Mouse (Mus musculus) naive thymus-derived CD4-positive, alpha-beta T cell, adult 2 months (primary cell): ENCODE results near the gene Gm4491.

ENCODE experiments used
- DNase-seq: peaks from one replicate; pipeline ENCODE4 v3.0.0-alpha.2; 2011; ENCODE audit warnings: low read depth

The Gm4491 gene

GRCm38 (mm10) chr14:57115823-57116544 is at the start of gene Gm4491:
TSS of gene Gm4491 (minus strand) at chr14:57115883.
- no peak for DNase-seq

DNA sequence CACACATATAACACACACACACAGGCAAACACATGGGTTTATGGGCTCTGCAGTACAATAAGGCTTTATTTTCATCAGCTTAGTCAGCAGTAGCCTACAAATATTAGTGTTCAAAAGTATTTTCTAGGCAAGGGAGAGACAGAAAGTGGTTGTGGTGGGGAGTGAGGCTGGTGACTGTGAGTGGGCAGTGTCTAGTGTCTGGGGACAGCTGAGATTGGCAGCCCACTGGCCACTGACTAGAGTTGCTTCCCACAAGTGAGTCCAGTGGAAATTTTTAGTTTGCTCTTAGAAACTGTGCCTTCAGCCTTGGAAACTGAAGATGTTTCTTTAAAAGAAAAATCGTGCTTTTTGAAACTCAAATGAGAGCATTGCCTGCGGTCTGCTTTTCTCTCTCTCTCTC is 46.1 kb upstream of the Gm4491 start:
- DNase-seq, result no peak

GRCm38 (mm10) chr14:57161201-57161600 is 45.5 kb upstream of the Gm4491 start:
- DNase-seq, result no peak

DNA sequence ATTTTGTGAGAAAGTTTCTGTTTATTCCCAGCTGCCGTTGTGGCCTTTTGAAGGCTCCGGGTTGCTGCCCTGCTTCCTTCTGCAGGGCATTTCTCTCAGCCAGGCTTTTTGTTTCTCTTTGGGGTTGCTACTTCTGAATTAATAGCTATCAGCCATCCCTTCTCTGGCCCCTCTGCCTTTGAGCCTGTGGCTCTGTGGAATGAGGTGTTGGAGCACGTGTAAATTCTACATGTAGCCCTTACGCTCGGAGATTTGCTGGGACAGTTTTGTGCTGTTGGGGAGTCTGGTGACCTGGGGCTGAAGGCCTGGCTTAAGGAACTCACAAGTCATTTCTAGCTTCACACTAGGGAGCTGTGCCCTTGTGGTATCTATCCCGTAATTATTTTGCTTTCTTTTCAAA is 39.2 kb upstream of the Gm4491 start:
- DNase-seq, result no peak

DNA sequence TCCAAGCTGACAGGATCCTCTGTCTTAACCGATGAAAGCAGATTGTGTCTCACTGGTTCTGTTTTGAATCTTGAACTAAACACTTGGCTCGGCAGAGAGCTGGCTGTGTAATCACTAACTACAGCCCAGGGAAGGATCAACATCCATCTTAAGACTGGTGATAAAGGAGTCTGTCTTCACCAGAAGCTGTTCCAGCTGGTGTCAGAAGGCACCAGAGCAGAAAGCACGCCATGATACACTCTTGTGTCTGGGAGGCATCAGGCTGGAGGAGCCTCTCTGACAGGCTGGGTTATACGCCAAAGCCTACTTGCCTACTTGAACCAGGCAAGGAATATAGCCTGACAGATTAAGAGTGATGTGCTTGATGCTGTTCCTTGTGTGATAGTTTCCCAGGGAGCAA is 30.1 kb upstream of the Gm4491 start:
- no peak for DNase-seq

- DNase-seq, result no peak
Measured at GRCm38 (mm10) chr14:57135265-57135664, 19.6 kb upstream of the Gm4491 start.

- no peak for DNase-seq
Measured at GRCm38 (mm10) chr14:57133161-57133661, 17.5 kb upstream of the Gm4491 start, which contains the start of gene Gjb6. TSS of gene Gjb6 (minus strand) at chr14:57133611.

DNA sequence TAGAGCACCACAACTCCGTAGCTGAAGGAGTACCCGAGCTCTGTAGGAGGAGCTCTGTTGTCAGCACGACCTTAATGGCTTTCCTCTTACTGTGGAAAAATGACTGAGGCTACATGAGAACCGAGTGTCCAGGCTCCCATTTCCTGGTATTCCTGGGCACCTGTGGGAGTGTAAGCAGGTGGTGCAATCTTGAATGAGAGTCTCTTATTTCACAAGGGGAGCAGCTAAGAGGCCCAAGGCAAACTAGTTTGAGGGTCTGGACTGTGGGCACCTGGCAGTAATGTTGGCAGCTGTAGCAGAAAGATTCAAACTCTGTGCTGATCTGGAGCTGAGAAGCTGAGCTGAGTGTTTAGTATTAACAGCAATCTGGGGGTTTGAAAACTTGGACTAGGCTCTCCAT is 11.7 kb upstream of the Gm4491 start:
- no peak for DNase-seq

- DNase-seq, result no peak
Measured at GRCm38 (mm10) chr14:57122295-57122694, 6.6 kb upstream of the Gm4491 start.

GRCm38 (mm10) chr14:57109194-57109593 is 6.5 kb downstream of the Gm4491 start:
- DNase-seq, result peak; percentile 63

GRCm38 (mm10) chr14:57107916-57108315 is 7.8 kb downstream of the Gm4491 start:
- DNase-seq, result no peak

DNA sequence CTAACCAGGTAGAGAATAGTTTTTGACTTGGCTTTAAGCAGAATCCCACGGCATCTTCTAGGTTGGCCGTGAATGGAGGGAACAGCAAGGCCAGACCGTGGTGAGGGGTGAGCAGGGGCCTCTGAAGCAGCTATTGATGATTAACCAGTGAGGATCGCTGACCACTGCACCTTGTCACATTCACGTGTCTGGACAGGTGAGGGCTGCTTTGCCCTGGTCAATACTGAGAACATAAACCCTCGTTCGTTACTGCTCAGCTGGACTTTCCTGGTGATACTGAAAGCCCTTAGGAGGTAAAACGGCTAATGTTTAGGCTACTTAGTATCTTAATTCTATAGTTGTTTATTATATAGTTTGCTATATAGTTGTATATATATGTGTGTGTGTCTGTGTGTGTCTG is 8.6 kb downstream of the Gm4491 start:
- no peak for DNase-seq

GRCm38 (mm10) chr14:57105721-57106120 is 10.0 kb downstream of the Gm4491 start:
- DNase-seq, result no peak

GRCm38 (mm10) chr14:57105111-57105510 is 10.6 kb downstream of the Gm4491 start:
- no peak for DNase-seq

DNA sequence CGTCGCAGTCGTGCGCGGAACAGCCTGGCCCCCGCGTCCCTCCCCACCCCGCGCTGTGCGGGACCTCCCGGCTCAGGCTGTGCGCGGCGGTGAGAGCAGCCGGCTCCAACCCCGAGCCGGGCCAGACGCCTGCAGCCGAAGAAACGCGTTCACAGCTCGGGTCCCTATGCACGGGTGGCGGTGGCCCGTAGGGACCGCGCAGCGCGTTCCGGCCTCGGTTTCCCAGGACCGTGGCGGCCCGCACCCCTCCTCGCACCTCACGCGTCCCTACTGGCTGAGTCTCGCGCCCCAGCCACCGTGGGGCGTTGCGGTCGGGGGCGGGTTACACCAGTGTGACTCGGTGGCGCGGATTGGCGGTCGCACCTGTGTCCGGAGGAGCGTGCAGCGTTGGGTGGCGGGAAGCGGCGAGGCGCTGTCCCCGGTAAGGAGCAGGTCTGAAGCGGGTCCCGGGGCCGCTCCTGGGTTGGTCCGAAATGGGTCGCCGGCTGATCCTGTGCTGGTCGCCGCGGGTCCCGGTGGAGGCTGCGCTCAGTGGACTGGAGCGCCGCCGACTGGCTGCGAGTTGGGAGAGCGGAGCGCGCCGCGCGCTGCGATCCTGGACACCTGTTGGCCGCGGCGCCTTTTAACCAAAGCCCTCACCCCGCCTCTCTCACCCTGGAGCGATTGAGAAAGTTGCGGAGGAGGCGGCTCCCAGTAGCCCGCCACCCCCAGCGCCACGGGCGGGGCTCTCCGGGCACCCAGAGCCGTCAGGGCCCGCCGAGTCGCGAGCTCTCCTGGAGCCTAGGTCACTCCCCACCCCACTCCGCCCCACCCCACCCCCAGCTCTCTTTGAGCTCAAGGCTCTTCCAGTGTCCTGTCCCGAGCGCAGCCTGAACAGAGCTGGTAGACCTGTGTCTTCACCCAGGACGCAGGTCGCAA is 11.3 kb downstream of the Gm4491 start, which contains the start of gene Gjb2:
TSS of gene Gjb2 (minus strand) at position 597 of the 918 bp plus-strand sequence.
- no peak for DNase-seq

DNA sequence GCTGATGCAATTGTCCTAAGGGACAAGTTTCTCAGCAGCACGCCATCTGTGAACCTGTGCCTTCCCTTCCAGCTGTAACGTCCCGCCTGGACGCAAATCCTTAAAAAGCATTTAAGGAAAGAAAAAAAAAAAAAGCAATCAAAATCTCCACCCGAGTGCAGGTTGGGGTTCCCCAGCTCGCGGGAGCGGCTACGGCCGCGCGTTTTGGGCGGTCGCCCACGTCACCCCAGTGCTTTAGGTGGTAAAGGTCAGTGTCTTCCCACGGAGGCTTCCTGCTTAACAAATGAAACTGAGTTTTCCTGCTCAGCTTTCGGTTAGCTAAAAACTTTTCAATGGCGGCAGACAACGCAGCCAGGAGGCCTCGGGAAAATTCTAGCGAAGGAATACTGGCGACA is 12.0 kb downstream of the Gm4491 start:
- DNase-seq, result no peak

DNA sequence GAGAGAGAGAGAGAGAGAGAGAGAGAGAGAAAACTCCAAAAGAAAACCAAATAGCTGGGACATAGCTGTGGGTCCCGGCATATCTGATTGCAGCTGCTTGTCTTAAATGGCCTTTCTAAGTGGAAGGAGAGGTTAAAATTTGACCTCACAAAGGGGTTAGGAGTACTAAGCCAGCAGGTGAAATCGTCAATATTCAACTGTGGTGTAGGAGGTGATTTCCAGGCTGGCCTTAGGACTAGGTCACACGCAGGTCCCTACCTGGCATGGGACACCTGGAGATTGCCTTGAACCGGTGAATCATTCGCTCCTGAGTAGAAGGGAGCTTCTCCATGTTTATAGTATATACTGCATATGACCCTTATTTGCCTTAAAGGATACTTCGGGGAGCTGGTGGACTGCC is 12.6 kb downstream of the Gm4491 start:
- DNase-seq, result no peak

DNA sequence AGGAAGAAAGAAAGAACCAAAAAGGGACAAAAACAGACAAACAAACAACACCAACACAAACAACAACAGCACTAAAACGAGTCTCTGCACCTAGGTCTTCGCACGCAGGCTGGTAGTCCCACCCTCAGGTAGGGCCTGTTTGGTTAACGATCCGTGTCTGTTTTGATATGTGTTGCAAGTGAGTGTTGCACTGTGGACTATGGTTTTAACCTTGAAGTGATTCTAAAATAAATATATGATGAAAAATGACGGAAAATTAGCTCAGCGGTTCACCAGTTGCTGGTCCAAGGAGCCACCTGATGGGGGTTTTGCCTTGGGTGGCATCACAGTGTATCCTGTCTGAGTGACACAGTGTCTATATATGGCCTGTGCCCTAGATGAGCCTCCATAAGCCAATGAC is 14.1 kb downstream of the Gm4491 start:
- no peak for DNase-seq

DNA sequence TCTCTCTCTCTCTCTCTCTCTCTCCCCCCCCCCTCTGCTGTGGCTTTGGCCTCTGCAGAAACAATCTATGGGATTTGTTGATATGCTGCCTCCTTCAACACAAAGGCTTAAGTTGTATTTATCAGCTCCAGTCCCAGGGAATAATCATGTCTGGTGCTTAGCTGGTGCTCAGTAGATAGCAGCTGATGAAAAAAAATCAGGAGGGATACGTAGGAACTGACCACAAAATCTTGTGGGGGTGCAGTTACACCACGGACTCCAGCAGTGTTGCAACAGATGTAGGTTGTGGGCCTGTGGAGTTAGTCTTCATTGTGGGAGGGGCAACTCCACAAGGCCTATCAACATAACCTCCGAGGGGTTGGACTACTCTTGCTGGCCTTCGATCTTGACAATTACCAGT is 19.8 kb downstream of the Gm4491 start:
- no peak for DNase-seq

DNA sequence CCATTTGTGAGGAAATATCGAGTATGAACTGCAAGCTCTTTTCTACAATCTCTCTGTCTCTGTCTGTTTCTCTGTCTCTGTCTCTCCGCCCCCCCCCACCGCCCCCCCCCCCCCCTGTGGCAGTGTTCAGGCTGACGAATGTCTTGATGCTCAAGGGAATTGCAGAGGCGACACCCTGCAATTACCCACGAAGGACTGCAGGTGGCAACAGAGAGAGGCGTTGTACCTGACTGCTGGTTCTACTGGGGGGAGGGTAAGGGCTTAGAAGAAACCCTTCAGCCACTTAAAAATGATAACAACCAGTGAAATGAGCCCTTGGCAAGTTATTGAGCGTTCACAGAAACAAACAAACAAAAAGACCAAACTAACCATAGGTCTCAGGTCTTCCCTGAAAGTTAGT is 22.7 kb downstream of the Gm4491 start:
- peak; percentile 47 for DNase-seq

- DNase-seq, result no peak
Measured at GRCm38 (mm10) chr14:57090001-57090400, 25.7 kb downstream of the Gm4491 start.

GRCm38 (mm10) chr14:57089107-57089506 is 26.6 kb downstream of the Gm4491 start:
- DNase-seq, result no peak

GRCm38 (mm10) chr14:57084180-57084668 is 31.5 kb downstream of the Gm4491 start:
- DNase-seq, result no peak
